In genomic region chr8:59906799-59907198, GRCm38 (mm10) we compare ENCODE assay signal across 30 mouse cellular contexts.
"Had no signal": no experiment of that assay in that cellular context is flagged by ENCODE, and none has a peak within 500 bp of the region (broad histone marks: within the 10 kb centered on the region; RNA-seq: fewer than 3 reads in every experiment).

No protein-coding gene starts in this region.

- H3K4me2 ChIP-seq: limb, embryonic 12.5 days; limb, embryonic 15.5 days; liver, embryonic 11.5 days; liver, embryonic 12.5 days; liver, embryonic 13.5 days; liver, embryonic 15.5 days; lung, embryonic 14.5 days; lung, embryonic 15.5 days; midbrain, embryonic 11.5 days; midbrain, embryonic 12.5 days; midbrain, embryonic 13.5 days; midbrain, embryonic 15.5 days had no signal

- H3K27me3 ChIP-seq: limb, embryonic 12.5 days; limb, embryonic 15.5 days; liver, embryonic 12.5 days; liver, embryonic 13.5 days; liver, embryonic 15.5 days; lung, embryonic 15.5 days; megakaryocyte, embryonic 14.5 days; midbrain, embryonic 12.5 days; midbrain, embryonic 13.5 days; midbrain, embryonic 15.5 days had no signal

- DNase-seq: left cerebral cortex, postnatal 4 days; liver; liver, embryonic 13.5 days; liver, postnatal 0 days; lung, adult 18-20 months; lung, adult 2 months; lung, embryonic 14.5 days; lung, postnatal 10 days; lung, postnatal 14 days; lung, postnatal 36 days; lung, postnatal 4 days; midbrain, embryonic 14.5 days had no signal

- H3K4me3 ChIP-seq: left cerebral cortex, adult 2 months; limb, embryonic 12.5 days; limb, embryonic 15.5 days; liver, embryonic 12.5 days; liver, embryonic 13.5 days; liver, embryonic 15.5 days; lung, embryonic 15.5 days; megakaryocyte, embryonic 14.5 days; midbrain, embryonic 10.5 days; midbrain, embryonic 12.5 days; midbrain, embryonic 13.5 days; midbrain, embryonic 15.5 days; myocyte had no signal

- ATAC-seq: liver, embryonic 12.5 days; liver, postnatal 0 days; lung, postnatal 0 days; midbrain, embryonic 13.5 days; midbrain, embryonic 15.5 days; midbrain, embryonic 16.5 days had no signal

- H3K9me3 ChIP-seq: limb, embryonic 12.5 days; limb, embryonic 15.5 days; liver, embryonic 12.5 days; liver, embryonic 13.5 days; liver, embryonic 15.5 days; lung, embryonic 15.5 days; megakaryocyte, embryonic 14.5 days; midbrain, embryonic 10.5 days; midbrain, embryonic 12.5 days; midbrain, embryonic 13.5 days; midbrain, embryonic 15.5 days had no signal

- H3K9ac ChIP-seq: limb, embryonic 12.5 days; limb, embryonic 15.5 days; liver, embryonic 12.5 days; liver, embryonic 13.5 days; liver, embryonic 14.5 days; liver, embryonic 15.5 days; liver, postnatal 0 days; lung, embryonic 14.5 days; lung, embryonic 15.5 days; midbrain, embryonic 12.5 days; midbrain, embryonic 13.5 days; midbrain, embryonic 15.5 days had no signal

- H3K4me1 ChIP-seq: limb, embryonic 12.5 days; limb, embryonic 15.5 days; liver, embryonic 12.5 days; liver, embryonic 13.5 days; liver, embryonic 15.5 days; lung, embryonic 15.5 days; megakaryocyte, embryonic 14.5 days; midbrain, embryonic 10.5 days; midbrain, embryonic 12.5 days; midbrain, embryonic 13.5 days; midbrain, embryonic 15.5 days had no signal

- H3K27ac ChIP-seq: left cerebral cortex, adult 2 months; limb, embryonic 12.5 days; limb, embryonic 15.5 days; liver, embryonic 12.5 days; liver, embryonic 13.5 days; liver, embryonic 14.5 days; liver, embryonic 15.5 days; lung, embryonic 15.5 days; macrophage; midbrain, embryonic 10.5 days; midbrain, embryonic 12.5 days; midbrain, embryonic 13.5 days; midbrain, embryonic 15.5 days had no signal

- H3K36me3 ChIP-seq: limb, embryonic 12.5 days; limb, embryonic 15.5 days; liver, embryonic 12.5 days; liver, embryonic 13.5 days; liver, embryonic 15.5 days; lung, embryonic 15.5 days; midbrain, embryonic 10.5 days; midbrain, embryonic 12.5 days; midbrain, embryonic 13.5 days; midbrain, embryonic 15.5 days had no signal
